Mouse (Mus musculus) embryonic stem cell, embryonic (primary cell): ENCODE measurements at regions not wholly inside any gene's neighbourhood (a gene's known extent, or its start where the extent isn't known, plus 50 kb on each side); places are given as distances from the start of the nearest gene placed in this dataset.

Experiments used
- CTCF ChIA-PET, 4 experiments: fragments of 300-600 bp in 2 of 4; fragments of 350-600 bp in 2 of 4; sonication (Branson Sonifier 250); formaldehyde crosslinking; loops; one replicate each; lab custom pipeline; 2022; ENCODE audit warnings: inconsistent platforms in 2 of 4; lab: Charles Lee
- POLR2A ChIA-PET, 4 experiments: fragments of 300-600 bp in 2 of 4; fragments of 350-600 bp in 2 of 4; sonication (Branson Sonifier 250); formaldehyde crosslinking; loops; one replicate each; lab custom pipeline; 2022; ENCODE audit warnings: antibody characterized with exemption in 4 of 4, inconsistent platforms in 1 of 4; lab: Charles Lee

DNA sequence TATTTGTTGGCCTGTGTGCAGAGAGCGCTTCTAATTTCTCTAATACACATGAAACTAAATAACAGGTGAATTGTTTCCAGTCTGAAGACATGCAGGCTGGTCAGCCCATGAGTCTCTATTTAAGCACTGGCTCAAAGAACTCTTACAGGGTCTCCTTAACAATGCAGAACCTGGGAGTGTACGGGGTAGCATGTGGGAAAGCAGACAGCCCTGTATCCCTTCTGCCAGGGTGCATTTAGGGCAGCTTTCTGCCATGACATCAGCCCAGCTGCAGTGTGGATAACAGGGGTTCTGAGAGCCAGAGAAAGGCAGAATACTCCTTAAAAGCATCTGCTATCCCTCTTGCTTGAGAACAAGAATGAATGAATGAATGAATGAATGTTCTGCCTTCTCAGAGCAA, 164.7 kb downstream of the Grb14 start:
- CTCF ChIA-PET = no interaction called here
- POLR2A ChIA-PET = no interaction called here

DNA sequence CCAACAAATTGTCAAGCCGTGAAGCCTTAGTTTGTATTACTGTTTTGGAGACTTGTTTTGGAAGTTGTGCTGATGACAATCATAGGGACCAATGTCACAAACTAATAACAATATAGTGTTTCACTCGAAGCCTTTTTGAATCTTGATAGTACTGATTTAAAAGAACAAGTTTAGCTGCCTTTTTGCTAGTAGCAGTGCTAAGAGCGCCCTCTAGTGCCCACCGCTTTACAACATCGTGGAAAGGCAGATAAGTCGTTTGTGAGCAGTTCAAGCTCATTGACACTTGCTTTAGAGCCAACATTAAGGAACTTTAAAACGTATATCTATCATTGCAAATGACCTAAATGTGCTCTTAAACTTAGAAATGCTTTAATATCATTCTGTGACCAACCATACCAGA, 170.9 kb downstream of the Grb14 start:
- CTCF ChIA-PET = interaction anchor here (0.6 to 1.7 kb wide), 16 partner anchors 9 to 432 kb away, joined by 3 to 5 read pairs (median 3); no protein-coding TSS in a partner anchor
- POLR2A ChIA-PET = no interaction called here

DNA sequence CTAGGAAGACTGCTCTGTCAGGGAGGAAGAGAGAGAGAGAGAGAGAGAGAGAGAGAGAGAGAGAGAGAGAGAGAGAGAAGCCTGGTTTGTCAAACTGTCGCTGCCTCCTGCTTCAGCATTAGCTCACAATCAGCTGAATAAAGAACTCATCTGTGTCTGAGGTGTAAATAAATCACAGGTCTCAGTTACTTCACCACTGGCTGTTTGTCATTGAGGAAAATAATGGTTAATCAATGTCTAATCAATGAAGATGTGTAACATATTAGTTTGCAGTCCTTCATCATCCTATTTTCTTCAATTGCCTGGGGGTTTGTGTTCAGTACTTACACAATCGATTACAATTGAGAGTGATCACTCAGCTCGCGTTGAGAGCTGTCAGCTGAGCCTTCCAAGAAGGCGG, 171.9 kb downstream of the Grb14 start:
- ChIA-PET POLR2A (no interaction called here), CTCF (no interaction called here)

DNA sequence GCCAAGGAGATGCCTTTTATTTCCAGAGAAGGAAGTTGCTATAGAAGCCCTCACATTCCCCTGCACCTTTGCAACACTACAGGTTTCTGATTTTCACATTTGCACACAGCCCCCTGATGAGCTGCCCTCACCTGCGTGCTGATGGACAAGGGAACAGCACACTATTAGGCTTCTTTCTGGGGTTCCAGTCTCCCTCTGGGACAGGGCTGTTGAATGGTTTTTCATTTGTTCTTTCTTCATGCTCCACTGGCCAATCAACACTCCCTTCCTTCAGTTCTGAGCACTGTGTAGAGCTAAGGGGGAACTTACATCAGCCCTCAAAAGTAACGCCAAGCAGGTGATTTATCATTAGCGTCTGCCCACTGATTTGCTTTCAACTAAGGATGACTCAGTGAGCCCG, 173.7 kb downstream of the Grb14 start:
- POLR2A ChIA-PET = no interaction called here
- CTCF ChIA-PET = no interaction called here

DNA sequence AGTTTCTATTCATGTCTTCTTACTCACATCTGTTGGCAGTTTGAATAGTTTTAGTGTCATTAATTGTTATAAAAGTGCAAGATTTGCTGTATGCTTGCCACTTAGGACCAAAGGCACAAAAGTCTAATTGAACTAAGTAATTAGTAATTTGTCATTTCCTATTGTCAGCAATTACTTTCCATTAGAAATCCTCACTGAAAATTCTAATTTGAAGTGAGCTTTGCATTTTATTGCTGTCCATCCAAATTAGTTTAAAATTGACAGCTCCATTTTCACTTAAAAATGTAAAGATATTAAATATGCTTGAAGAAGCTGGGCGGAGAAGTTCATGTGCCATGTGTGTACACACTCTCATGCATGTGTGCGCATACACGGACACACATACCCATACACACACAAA, 174.1 kb downstream of the Grb14 start:
- CTCF ChIA-PET = no interaction called here
- POLR2A ChIA-PET = no interaction called here

GRCm38 (mm10) chr2:64824494-64824893, 200.3 kb downstream of the Grb14 start:
- CTCF ChIA-PET = interaction anchor here in 2 of 4 experiments (0.5 kb wide), 2 partner anchors 14 to 217 kb away, joined by 3 to 4 read pairs; no protein-coding TSS in a partner anchor
- POLR2A ChIA-PET = no interaction called here

- POLR2A ChIA-PET = no interaction called here
- CTCF ChIA-PET = interaction anchor here in 2 of 4 experiments (0.5 kb wide), 2 partner anchors 15 to 218 kb away, joined by 3 to 4 read pairs; no protein-coding TSS in a partner anchor
Observed at GRCm38 (mm10) chr2:64823905-64824304, 200.9 kb downstream of the Grb14 start.

DNA sequence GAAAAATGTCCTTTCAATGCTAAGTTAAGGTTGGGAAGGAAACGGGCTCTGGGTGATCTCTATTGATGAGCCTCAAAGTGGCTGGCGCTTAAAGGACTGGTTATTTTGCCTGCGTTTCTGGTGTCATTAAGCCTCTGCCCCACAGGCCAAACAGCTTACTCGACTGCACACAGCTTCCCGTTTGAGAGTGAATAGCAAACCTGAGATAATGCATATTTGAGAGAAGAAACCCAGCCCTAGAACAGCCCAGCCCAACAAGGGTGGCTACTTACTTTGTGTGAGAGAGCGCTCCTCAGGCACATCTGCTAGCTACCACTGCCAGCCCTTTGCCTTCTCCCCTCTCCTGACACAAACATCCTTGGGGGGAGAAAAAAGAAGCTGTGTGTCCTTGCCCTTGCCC, 201.7 kb downstream of the Grb14 start:
- POLR2A ChIA-PET = no interaction called here
- CTCF ChIA-PET = interaction anchor here in 1 of 4 experiments (1.3 kb wide), 1 partner anchor 126 kb away, joined by 4 read pairs; no protein-coding TSS in a partner anchor

DNA sequence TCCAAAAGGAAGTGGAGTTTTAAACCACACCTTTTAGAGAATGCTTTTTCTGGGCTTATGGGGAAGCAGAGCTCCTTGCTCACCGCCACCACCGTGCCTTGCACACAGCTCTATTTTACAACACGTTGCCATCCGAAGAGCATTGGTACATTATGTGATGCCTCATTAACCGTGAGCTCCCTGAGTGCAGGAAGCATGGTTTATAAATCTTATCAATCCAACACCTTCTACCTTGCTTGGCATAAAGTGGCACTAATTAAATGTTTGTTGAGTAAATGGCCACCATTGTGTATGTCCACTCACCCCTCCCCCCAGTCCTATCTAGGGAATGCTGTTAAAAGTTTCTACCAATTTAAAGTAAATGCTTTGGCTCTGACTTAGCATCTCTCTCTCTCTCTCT, 206.6 kb downstream of the Grb14 start:
- ChIA-PET CTCF (interaction anchor here in 1 of 4 experiments (1.4 kb wide), 1 partner anchor 36 kb away, joined by 3 read pairs; no protein-coding TSS in a partner anchor), POLR2A (no interaction called here)
